Mouse (Mus musculus): ENCODE results near the gene Plcl2. TPM values are rescaled to one million over a fixed set of nuclear protein-coding genes. Genes with fewer than 3 reads are reported as not detected.

The Plcl2 gene
- polyA plus RNA-seq, 1 experiment from 2014 or later: 11.4 TPM

DNA sequence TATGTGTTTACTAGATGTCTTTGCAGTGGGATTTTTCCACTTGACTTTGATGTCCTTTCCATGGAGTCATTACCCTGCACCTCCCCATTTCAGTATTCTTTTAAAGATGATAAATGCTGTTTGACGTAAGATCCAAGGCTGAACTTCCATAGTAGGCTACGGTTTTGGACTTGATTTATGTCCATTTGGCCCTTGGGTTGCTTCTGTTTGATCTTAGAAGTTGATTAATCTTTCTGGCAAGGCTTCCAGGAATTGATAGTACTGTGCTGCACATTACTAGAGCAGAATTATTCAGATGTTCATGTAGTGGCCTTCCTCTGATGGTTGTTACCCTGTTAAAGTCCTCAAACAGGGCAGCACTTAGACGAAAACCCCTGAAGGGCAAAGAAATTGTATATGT lies 21.5 kb upstream of the Plcl2 start:
- Histone ChIP-seq H3K27ac (no peak overlapping the region), H3K36me3 (replicated peaks) (no peaks in the 10 kb centered on the region), H3K9ac (no peak overlapping the region), H3K4me1 (no peaks in the 10 kb centered on the region), H3K27me3 (replicated peaks) (no peaks in the 10 kb centered on the region), H3K9me3 (no peaks in the 10 kb centered on the region), H3K4me3 (no peak overlapping the region), H3K4me2 (no peak overlapping the region)
- 94% methylated on average over 3 of the region's 3 CpGs for WGBS
- no peak for ATAC-seq (replicated peaks)

DNA sequence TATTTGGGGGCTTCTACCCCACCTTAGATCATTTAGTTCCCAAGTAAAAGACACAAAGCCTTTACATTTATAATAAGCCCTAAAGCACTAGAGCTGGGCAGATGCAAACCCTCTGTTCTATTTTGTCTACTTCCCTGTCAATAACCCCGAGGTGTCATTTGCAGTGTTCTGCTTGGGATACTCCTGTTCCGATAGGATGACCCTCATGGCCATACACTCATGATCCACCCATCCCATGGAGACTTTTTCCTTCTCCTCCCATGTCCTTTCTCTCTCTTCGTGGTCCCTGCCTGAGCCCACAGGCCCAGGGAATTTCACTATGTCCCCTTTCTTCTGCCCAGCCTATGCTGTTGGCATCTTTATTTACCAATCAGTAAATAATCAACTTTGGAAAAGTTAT lies 20.8 kb upstream of the Plcl2 start:
- Histone ChIP-seq H3K9me3 (no peaks in the 10 kb centered on the region), H3K9ac (no peak overlapping the region), H3K4me1 (no peaks in the 10 kb centered on the region), H3K4me2 (no peak overlapping the region), H3K4me3 (no peak overlapping the region), H3K27me3 (replicated peaks) (no peaks in the 10 kb centered on the region), H3K27ac (no peak overlapping the region), H3K36me3 (replicated peaks) (no peaks in the 10 kb centered on the region)
- WGBS: 92% methylated on average over 3 of the region's 3 CpGs
- ATAC-seq (replicated peaks): no peak

DNA sequence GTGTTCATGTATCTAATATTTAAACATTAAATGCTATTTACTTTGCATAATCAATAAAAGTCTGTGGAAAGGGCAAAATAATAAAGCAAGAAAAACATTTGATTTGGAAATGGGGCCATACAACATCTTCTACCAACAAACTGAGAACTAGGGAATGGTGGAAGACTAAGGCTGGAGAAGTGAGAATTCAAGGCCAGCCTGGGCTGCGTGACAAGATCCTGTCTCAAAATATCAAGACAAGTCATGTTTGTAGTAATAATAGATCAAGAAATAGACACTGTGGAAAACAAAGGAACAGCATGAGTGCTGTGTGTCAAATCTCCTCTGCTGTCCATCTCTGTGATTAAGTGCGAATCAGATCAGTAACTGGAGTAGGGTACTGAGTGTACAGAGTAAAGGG lies 20.3 kb upstream of the Plcl2 start:
- WGBS: 82% methylated on average over 2 of the region's 2 CpGs
- no peak overlapping the region for H3K27ac ChIP-seq
- H3K27me3 ChIP-seq (replicated peaks): no peaks in the 10 kb centered on the region

DNA sequence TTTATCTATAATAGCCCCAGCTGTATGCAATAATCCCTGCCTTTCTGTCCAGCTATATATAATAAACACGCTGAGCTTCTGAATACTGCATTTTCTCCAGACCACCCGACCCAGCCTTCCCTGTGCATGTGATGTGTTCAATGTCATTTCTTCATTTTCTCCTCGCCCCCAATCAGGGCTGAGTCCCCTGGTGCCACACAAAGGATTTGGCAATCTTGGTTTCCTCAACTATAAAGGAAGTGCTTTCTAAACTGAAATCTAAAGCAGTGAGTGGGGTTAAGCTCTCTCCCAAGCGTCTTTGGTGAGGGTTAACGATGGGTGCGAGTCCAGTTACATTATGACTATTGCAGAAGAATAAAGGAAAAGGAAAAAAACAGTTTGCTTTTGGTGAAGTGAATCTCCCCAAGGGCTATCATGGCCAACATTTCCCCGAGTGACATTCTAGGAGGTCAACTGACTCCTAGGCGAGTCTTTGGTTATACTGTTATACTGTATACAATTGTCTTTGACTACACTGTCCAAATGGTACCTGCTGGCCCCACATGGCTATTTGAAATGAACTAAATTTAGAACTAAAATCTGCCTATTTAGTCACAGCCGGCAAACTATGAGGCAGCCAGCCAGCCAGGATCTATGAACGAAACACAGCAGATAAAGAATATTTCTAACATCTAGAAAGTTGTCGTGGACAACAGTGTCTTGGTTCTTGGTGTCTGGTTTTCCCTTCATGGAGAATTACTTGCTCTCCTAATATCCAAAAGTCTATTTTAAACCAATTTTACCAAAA lies 18.4 kb upstream of the Plcl2 start:
- no peak for ATAC-seq (replicated peaks)
- Histone ChIP-seq H3K9ac (no peak overlapping the region), H3K4me2 (no peak overlapping the region), H3K9me3 (no peaks in the 10 kb centered on the region), H3K36me3 (replicated peaks) (no peaks in the 10 kb centered on the region), H3K27ac (no peak overlapping the region), H3K4me3 (no peak overlapping the region), H3K27me3 (replicated peaks) (no peaks in the 10 kb centered on the region), H3K4me1 (no peaks in the 10 kb centered on the region)
- 87% methylated on average over 11 of the region's 11 CpGs for WGBS

More for the DNA sequence above, 20.3 kb upstream of the Plcl2 start:
- Histone ChIP-seq H3K4me1 (no peaks in the 10 kb centered on the region), H3K4me2 (no peak overlapping the region), H3K9ac (no peak overlapping the region), H3K4me3 (no peak overlapping the region), H3K36me3 (replicated peaks) (no peaks in the 10 kb centered on the region), H3K9me3 (no peaks in the 10 kb centered on the region)
- ATAC-seq (replicated peaks): no peak

DNA sequence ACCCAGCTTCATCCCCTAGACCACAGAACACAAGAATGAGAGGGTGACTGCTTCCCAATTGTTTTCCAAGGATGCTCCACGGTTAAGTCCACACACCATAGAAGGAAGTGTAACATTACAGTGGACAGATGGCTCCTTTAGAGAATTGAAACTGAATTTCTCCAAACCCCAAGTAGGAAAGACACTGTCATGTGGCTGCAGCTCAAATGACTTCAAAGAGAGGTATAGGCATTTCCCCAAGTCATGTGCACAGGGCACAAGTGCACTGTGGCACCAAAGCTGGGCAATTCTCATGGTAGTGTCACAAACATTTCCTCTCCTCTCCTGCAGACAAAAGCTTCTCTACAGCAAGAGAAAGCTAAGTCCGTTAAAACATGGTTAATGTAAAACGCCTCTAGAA lies 17.7 kb upstream of the Plcl2 start:
- H3K9me3 ChIP-seq: no peaks in the 10 kb centered on the region
- no peak overlapping the region for H3K4me2 ChIP-seq
- H3K36me3 ChIP-seq (replicated peaks): no peaks in the 10 kb centered on the region
- H3K27ac ChIP-seq: no peak overlapping the region
- WGBS: 80% methylated on average over 3 of the region's 3 CpGs
- H3K9ac ChIP-seq: no peak overlapping the region
- no peak overlapping the region for H3K4me3 ChIP-seq
- no peaks in the 10 kb centered on the region for H3K4me1 ChIP-seq
- ATAC-seq (replicated peaks): no peak
- H3K27me3 ChIP-seq (replicated peaks): no peaks in the 10 kb centered on the region

DNA sequence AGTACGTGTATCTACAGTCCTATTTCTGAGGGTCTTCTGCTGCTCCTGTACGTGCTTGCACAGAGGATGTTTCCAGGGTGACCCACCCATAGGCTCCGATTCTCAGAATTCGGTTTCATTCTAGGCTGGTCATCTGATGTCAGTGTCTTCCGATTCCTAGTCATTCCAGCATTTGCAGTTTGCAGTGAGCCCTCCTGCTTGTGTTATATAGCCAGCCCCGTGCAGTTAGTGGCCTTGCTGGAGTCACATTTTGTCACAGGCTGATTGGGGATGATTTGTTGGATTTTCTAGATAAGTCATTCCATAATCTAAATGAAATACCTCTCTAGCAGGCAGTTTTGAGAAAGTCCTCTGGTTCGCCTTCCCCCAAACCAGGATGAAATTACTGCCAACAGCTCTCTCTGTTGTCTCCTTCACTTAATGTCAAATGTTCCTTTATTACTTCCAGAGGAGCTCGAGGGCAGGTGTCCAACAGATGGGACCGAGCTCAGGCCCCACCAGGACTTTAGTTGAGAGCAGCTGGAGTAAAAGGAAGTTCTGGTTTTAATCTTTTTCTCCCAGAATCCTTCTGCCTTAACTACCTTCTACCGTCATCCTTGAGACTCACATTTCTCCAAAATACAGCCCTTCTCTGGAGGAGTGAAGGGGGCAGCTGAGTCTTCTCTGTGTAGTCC lies 13.8 kb upstream of the Plcl2 start:
- Histone ChIP-seq H3K4me3 (no peak overlapping the region), H3K36me3 (replicated peaks) (no peaks in the 10 kb centered on the region), H3K9ac (no peak overlapping the region), H3K27ac (no peak overlapping the region), H3K9me3 (no peaks in the 10 kb centered on the region), H3K4me2 (no peak overlapping the region), H3K27me3 (replicated peaks) (no peaks in the 10 kb centered on the region), H3K4me1 (no peaks in the 10 kb centered on the region)
- WGBS: 64% methylated on average over 10 of the region's 10 CpGs
- ATAC-seq (replicated peaks): no peak

DNA sequence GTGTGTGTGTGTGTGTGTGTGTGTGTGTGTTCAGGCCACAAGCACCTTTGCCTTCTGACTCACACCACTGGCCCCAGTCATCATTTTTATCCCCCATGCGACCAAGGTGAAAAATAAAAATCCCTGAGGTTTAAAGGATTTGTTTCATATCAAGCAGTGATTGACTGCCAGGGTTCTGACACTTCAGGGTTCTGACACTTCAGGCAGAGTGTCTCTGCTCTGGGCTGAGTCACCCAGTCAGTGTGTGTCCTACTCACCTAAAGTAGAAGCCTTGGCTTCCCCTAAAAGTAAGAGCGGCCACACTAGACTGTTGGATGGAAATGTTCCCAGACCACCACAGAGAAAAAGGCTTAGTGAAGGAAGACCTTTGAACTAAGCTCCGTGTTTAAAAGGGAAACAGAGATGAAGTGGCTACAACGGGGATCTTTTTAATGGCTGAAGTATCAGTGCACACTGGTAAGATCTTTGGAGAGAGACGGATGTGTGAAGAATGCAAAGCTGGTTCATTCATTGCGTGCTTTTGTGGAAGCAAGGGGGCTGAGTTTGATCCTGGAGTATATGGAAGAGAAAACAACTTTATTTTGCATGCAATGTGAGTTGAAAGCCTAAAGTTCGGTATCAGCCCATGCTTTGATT lies 11.0 kb upstream of the Plcl2 start:
- no peak overlapping the region for H3K27ac ChIP-seq
- H3K9me3 ChIP-seq: no peaks in the 10 kb centered on the region
- H3K4me3 ChIP-seq: no peak overlapping the region
- H3K27me3 ChIP-seq (replicated peaks): no peaks in the 10 kb centered on the region
- no peaks in the 10 kb centered on the region for H3K36me3 ChIP-seq (replicated peaks)
- H3K4me2 ChIP-seq: no peak overlapping the region
- H3K4me1 ChIP-seq: no peaks in the 10 kb centered on the region
- 30% methylated on average over 7 of the region's 7 CpGs for WGBS
- peak; percentile 48; the same call in 1 of the 2 replicates for ATAC-seq (replicated peaks)
- no peak overlapping the region for H3K9ac ChIP-seq

DNA sequence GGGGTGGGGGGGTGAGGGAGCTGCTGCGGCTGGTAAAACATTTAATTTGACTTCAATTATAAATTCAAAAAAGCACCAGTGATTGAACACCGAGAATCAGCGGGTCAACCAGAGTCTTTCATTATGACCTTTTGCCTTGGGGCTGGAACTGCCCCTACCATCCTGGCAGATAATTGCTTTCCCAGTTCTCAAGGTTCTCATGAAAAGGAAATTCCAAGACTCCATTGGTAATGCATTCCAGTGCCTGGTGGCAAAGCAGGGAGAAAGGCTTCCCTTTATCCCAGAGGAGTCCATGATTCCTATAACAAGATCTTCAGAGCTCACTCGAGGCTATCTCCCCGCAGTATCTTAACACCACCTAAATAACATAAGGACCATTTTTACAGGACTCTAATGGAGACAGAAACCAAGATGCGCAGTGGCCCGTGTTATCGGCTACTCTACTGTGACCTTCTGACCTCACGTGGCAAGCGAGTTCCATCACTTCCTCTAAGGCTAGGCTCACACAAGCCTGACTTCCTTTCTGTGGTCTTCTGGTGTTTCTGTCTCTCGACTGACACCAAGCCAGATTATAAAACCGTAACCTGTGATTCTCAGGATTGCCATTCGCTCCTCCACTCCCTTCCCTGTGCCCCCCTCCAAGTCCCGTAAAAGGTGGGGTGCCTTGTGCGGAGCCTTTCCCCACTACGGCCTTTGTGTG lies 10.0 kb upstream of the Plcl2 start:
- WGBS: 72% methylated on average over 16 of the region's 16 CpGs
- Histone ChIP-seq H3K4me2 (no peak overlapping the region), H3K4me3 (no peak overlapping the region), H3K27me3 (replicated peaks) (no peaks in the 10 kb centered on the region), H3K9me3 (no peaks in the 10 kb centered on the region), H3K4me1 (no peaks in the 10 kb centered on the region), H3K9ac (no peak overlapping the region), H3K36me3 (replicated peaks) (no peaks in the 10 kb centered on the region), H3K27ac (no peak overlapping the region)
- ATAC-seq (replicated peaks): no peak

DNA sequence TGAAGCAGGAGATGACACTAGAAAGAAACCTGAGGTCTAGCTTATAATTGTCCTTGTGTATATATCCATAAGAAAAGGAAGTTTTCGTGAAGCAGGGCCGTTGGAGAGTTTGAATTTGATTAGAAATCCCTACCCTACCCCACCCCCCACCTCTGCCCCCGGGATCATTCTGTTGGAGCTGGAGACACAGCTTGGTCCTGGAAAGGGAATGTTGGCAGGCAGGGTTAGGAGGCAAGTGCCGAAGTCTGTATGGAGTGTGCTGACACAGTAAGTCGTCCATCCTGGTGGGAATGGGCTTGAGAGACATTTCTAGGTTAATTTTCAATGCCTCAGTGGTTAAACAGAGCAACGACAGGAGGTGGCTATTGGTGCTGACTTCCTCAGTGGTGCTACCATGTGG lies 8.4 kb upstream of the Plcl2 start:
- 0 out of 2 replicates have a peak, but pooled peaks cover 3% of the 10 kb centered on the region for H3K27me3 ChIP-seq (replicated peaks)
- no peak overlapping the region for H3K4me3 ChIP-seq
- H3K27ac ChIP-seq: no peak overlapping the region
- H3K9me3 ChIP-seq: no peaks in the 10 kb centered on the region
- H3K9ac ChIP-seq: no peak overlapping the region
- no peak for ATAC-seq (replicated peaks)
- H3K4me1 ChIP-seq: no peaks in the 10 kb centered on the region
- no peaks in the 10 kb centered on the region for H3K36me3 ChIP-seq (replicated peaks)
- 75% methylated on average over 6 of the region's 6 CpGs for WGBS
- no peak overlapping the region for H3K4me2 ChIP-seq

DNA sequence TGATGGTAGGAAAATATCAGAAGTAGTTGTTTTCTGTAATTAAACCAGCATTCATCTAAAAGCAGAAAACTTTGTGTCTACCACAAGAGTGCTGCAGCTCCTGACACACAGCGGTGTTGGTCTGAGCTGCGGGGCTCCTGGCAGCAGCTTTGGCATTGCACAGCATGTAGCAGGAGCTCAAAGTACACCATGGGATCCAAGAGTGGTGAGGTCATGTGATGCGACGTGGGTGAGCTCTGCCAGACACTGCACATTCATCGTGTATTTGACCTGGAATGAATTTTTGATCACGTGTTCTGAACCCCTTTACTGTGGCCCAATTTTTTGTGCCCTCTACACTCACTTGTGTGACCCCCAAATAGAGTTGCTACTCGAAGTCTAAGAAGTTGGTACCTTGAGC lies 6.1 kb upstream of the Plcl2 start:
- ATAC-seq (replicated peaks): no peak
- no peak overlapping the region for H3K4me2 ChIP-seq
- H3K27ac ChIP-seq: no peak overlapping the region
- H3K9ac ChIP-seq: no peak overlapping the region
- no peaks in the 10 kb centered on the region for H3K4me1 ChIP-seq
- H3K4me3 ChIP-seq: no peak overlapping the region
- WGBS: 85% methylated on average over 7 of the region's 7 CpGs
- 0 out of 2 replicates have a peak, but pooled peaks cover 3% of the 10 kb centered on the region for H3K27me3 ChIP-seq (replicated peaks)
- no peaks in the 10 kb centered on the region for H3K9me3 ChIP-seq
- no peaks in the 10 kb centered on the region for H3K36me3 ChIP-seq (replicated peaks)

DNA sequence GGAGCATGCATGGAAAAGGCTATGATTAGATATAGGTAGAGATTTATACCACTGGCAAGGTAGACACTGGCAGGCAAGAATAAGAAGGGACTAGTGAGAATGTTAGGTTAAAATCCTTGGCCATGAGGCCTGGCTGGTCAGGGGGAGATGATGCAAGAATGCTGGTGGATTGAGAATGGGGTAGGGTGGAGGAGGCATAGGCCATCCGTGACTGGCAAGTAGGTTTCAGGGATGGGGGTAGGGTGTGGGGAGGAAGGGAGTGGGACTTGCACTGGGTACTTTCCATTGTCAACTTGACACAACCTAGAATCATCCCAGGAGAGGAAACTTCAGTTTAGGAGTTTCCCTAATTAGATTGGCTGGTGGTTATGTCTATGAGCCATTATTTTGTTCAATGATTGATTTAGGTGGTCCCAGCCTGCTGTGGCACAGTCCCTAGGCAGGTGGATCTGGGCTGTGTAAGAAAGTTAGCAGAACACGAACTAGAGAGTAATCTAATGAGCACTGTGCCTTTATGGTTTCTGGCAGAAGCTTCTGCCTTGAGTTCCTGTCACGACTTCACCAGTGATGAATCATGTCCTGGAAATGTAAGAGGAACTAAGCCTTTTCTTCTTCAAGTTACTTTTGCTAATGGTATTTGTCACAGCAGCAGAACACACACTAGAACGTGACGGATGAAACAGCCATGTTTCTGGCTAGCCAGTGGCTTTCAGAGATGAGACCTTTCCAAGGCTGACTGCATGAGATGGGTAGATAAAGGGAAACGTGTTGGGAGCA lies 4.9 kb upstream of the Plcl2 start:
- no peaks in the 10 kb centered on the region for H3K36me3 ChIP-seq (replicated peaks)
- no peak overlapping the region for H3K27ac ChIP-seq
- no peaks in the 10 kb centered on the region for H3K9me3 ChIP-seq
- no peak overlapping the region for H3K9ac ChIP-seq
- 78% methylated on average over 6 of the region's 6 CpGs for WGBS
- 0 out of 2 replicates have a peak, but pooled peaks cover 5% of the 10 kb centered on the region for H3K4me1 ChIP-seq
- no peak overlapping the region for H3K4me3 ChIP-seq
- 0 out of 2 replicates have a peak, but pooled peaks cover 3% of the 10 kb centered on the region for H3K27me3 ChIP-seq (replicated peaks)
- ATAC-seq (replicated peaks): no peak
- H3K4me2 ChIP-seq: no peak overlapping the region

Measured in midbrain, embryonic 15.5 days (tissue).